Mouse (Mus musculus) intestine, embryonic 14.5 days (tissue): ENCODE measurements around the gene Pex5. TPM values are rescaled to one million over a fixed set of nuclear protein-coding genes. Genes with fewer than 3 reads are reported as not detected.

Source experiments
- ATAC-seq: fragments of 200-750 bp; cut with Nextera tagmentation; replicated peaks from 2 replicates; pipeline ENCODE4 v1.8.0; 2017; ENCODE audit warnings: low read depth, moderate number of reproducible peaks, moderate TSS enrichment, moderate library complexity; ENCODE audit not compliant: low FRiP score, low TSS enrichment
- DNase-seq: peaks from one replicate; pipeline ENCODE4 v3.0.0-alpha.2; 2018; ENCODE audit warnings: low spot score
- H3K27ac ChIP-seq: fragments of 300-500 bp; sonication (generic); 2 replicates; pipeline ENCODE4 v1.5.1; 2014; ENCODE audit warnings: low read depth, mild to moderate bottlenecking, control low read depth
- H3K27me3 ChIP-seq: fragments of 300-500 bp; sonication (generic); replicated peaks from 2 replicates; pipeline ENCODE4 v1.6.1; 2014; ENCODE audit warnings: low read length, control low read depth; ENCODE audit not compliant: control insufficient read depth, insufficient read depth
- H3K36me3 ChIP-seq: fragments of 300-500 bp; sonication (generic); 2 replicates; pipeline ENCODE4 v1.6.1; 2014; ENCODE audit warnings: low read length, control low read depth; ENCODE audit not compliant: control insufficient read depth, insufficient read depth
- H3K4me1 ChIP-seq: fragments of 300-500 bp; sonication (generic); replicated peaks from 2 replicates; pipeline ENCODE4 v1.6.1; 2014; ENCODE audit warnings: low read length, control low read depth, mixed read lengths; ENCODE audit not compliant: control insufficient read depth, insufficient read depth
- H3K4me2 ChIP-seq: fragments of 300-500 bp; sonication (generic); 2 replicates; pipeline ENCODE4 v1.6.1; 2014; ENCODE audit warnings: low read length
- H3K4me3 ChIP-seq: fragments of 300-500 bp; sonication (generic); 2 replicates; pipeline ENCODE4 v1.5.1; 2014; ENCODE audit warnings: low read depth, low read length, control low read depth, mixed read lengths
- H3K9ac ChIP-seq: fragments of 300-500 bp; sonication (generic); 2 replicates; pipeline ENCODE4 v1.6.1; 2014; ENCODE audit warnings: mild to moderate bottlenecking, low read length
- H3K9me3 ChIP-seq: fragments of 300-500 bp; sonication (generic); 2 replicates; pipeline ENCODE4 v1.6.1; 2016; ENCODE audit warnings: low read length, control low read depth; ENCODE audit not compliant: control insufficient read depth
- WGBS: fragments of 180-500 bp; shearing (Covaris S2); extraction: QIAGEN DNeasy Blood & Tissue Kit; methylation state at CpG from one replicate; pipeline ENCODE4 v1.1.7; 2014; 5-methylcytosine and 5-hydroxymethylcytosine counted together
- polyA plus RNA-seq: library from polyadenylated mRNA; unstranded; fragments of >200 nt; fragmentation: Nextera tagmentation; extraction: Ambion mirVana; gene quantifications from 2 replicates; pipeline ENCODE4 v1.2.1, GENCODE M21; 2014

Pex5 gene
- 34.0 and 37.8 TPM in 2 replicates for polyA plus RNA-seq

GRCm38 (mm10) chr6:124414927-124415325, at the start of gene Pex5:
TSS of gene Pex5 (minus strand) at chr6:124415067.
- Histone ChIP-seq H3K9me3 (no peaks in the 10 kb centered on the region), H3K36me3 (peaks cover 21% of the 10 kb centered on the region), H3K9ac (peak within 1 kb of the TSS; percentile 83), H3K4me2 (peak within 1 kb of the TSS; percentile 82), H3K27ac (peak within 1 kb of the TSS; percentile 79), H3K4me1 (peaks cover 2% of the 10 kb centered on the region; the same call in 1 of the 2 replicates), H3K27me3 (no peaks in the 10 kb centered on the region), H3K4me3 (peak within 1 kb of the TSS; percentile 80)
- DNase-seq, result peak; percentile 94
- peak; percentile 92 for ATAC-seq
- under 1% methylated on average over 36 of the region's 36 CpGs for WGBS

- Histone ChIP-seq H3K4me2 (peak overlapping the region; percentile 61), H3K4me3 (no peak overlapping the region), H3K36me3 (no peaks in the 10 kb centered on the region), H3K4me1 (no peaks in the 10 kb centered on the region), H3K9me3 (no peaks in the 10 kb centered on the region), H3K27ac (no peak overlapping the region), H3K27me3 (no peaks in the 10 kb centered on the region), H3K9ac (no peak overlapping the region)
- no peak for ATAC-seq
- 25% methylated on average over 8 of the region's 8 CpGs for WGBS
- no peak for DNase-seq
These were observed 49.0 kb upstream of the Pex5 start for GRCm38 (mm10) chr6:124463881-124464291.

GRCm38 (mm10) chr6:124459388-124459787, 44.5 kb upstream of the Pex5 start:
- ATAC-seq, result no peak
- H3K4me1 ChIP-seq, result no peaks in the 10 kb centered on the region
- H3K4me2 ChIP-seq, result no peak overlapping the region
- H3K27ac ChIP-seq, result no peak overlapping the region
- H3K9ac ChIP-seq, result no peak overlapping the region
- H3K27me3 ChIP-seq, result no peaks in the 10 kb centered on the region
- WGBS, result 80% methylated on average over 4 of the region's 4 CpGs
- no peak for DNase-seq
- H3K36me3 ChIP-seq, result no peaks in the 10 kb centered on the region
- H3K4me3 ChIP-seq, result no peak overlapping the region
- no peaks in the 10 kb centered on the region for H3K9me3 ChIP-seq

DNA sequence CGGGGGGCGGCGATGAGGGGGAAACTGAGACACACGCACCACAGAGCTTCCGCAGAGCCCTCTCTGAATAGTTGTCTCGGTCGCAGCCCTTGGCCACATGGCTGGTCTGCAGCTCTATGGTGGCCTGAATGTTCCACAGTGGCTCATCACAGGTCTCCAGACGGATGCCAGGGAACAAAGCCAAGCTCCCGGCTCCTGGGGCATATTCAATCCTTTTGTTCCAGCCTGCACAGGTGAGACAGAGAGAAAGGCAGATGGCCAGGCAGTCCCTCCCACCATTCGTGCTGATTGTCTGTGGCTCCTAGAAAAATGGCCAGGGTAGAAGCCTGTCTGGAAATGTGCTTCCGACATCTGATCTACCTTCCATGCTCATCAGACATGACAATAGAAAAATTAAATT, 43.6 kb upstream of the Pex5 start:
- DNase-seq (no peak), ATAC-seq (no peak)
- Histone ChIP-seq H3K4me1 (no peaks in the 10 kb centered on the region), H3K4me3 (no peak overlapping the region), H3K4me2 (no peak overlapping the region), H3K9ac (no peak overlapping the region), H3K36me3 (no peaks in the 10 kb centered on the region), H3K9me3 (no peaks in the 10 kb centered on the region), H3K27ac (no peak overlapping the region), H3K27me3 (no peaks in the 10 kb centered on the region)
- 82% methylated on average over 11 of the region's 11 CpGs for WGBS

DNA sequence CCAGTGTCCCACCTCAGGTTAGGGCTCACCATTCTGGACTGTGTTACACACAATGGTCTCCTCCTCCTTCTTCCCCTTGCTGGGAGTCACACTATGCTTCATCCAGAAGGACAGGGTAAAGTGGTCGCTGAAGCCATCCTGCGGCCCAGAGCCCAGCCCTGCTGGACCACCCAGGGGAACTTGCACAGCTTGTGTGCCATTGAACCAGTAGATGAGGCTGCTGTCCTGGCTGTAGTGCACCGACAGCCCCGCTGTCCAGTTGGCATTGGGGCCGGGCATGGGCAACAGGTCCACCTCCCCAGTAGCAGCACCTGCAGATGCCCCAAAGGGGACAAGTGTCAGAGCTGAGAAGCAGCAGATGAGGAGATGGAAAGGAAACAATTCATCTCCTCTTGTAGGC, 43.0 kb upstream of the Pex5 start:
- no peaks in the 10 kb centered on the region for H3K27me3 ChIP-seq
- H3K4me3 ChIP-seq, result no peak overlapping the region
- H3K9ac ChIP-seq, result no peak overlapping the region
- DNase-seq, result no peak
- WGBS, result 90% methylated on average over 5 of the region's 5 CpGs
- no peaks in the 10 kb centered on the region for H3K36me3 ChIP-seq
- H3K27ac ChIP-seq, result no peak overlapping the region
- no peak for ATAC-seq
- no peak overlapping the region for H3K4me2 ChIP-seq
- H3K9me3 ChIP-seq, result no peaks in the 10 kb centered on the region
- no peaks in the 10 kb centered on the region for H3K4me1 ChIP-seq

GRCm38 (mm10) chr6:124456243-124456642, 41.4 kb upstream of the Pex5 start:
- DNase-seq (no peak), ATAC-seq (no peak)
- H3K27ac ChIP-seq, result no peak overlapping the region
- no peak overlapping the region for H3K4me2 ChIP-seq
- H3K27me3 ChIP-seq, result no peaks in the 10 kb centered on the region
- no peak overlapping the region for H3K9ac ChIP-seq
- 0 out of 2 replicates have a peak, but pooled peaks cover 4% of the 10 kb centered on the region for H3K4me1 ChIP-seq
- no peaks in the 10 kb centered on the region for H3K36me3 ChIP-seq
- H3K9me3 ChIP-seq, result no peaks in the 10 kb centered on the region
- H3K4me3 ChIP-seq, result no peak overlapping the region
- 98% methylated on average over 5 of the region's 5 CpGs for WGBS

- H3K27me3 ChIP-seq, result no peaks in the 10 kb centered on the region
- H3K27ac ChIP-seq, result no peak overlapping the region
- H3K4me1 ChIP-seq, result 0 out of 2 replicates have a peak, but pooled peaks cover 4% of the 10 kb centered on the region
- H3K4me3 ChIP-seq, result no peak overlapping the region
- H3K9ac ChIP-seq, result no peak overlapping the region
- H3K4me2 ChIP-seq, result no peak overlapping the region
- DNase-seq (no peak), ATAC-seq (no peak)
- WGBS, result 50% methylated on average over 4 of the region's 4 CpGs
- H3K9me3 ChIP-seq, result no peaks in the 10 kb centered on the region
- H3K36me3 ChIP-seq, result no peaks in the 10 kb centered on the region
These were observed 38.9 kb upstream of the Pex5 start for GRCm38 (mm10) chr6:124453756-124454155.

DNA sequence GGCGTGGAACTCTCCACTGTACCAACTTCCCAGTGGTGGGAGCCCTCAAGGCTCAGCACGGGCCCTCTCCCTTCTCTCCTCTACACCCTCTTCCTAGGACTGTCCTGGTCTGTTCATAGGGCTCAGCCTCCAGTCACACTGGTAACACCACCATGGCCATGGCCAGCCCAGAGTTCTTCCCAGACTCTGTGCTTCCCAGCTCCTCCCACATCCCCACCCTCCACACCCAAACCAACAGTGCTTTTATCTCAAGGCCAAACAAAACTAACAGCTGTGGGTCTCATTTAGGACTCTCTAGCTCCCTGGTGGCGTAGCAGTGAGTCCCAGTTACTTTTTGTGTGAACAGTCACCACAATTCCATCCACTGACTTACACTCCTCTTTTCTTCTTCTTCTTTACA, 37.1 kb upstream of the Pex5 start:
- Histone ChIP-seq H3K4me1 (0 out of 2 replicates have a peak, but pooled peaks cover 4% of the 10 kb centered on the region), H3K9me3 (no peaks in the 10 kb centered on the region), H3K9ac (no peak overlapping the region), H3K27ac (no peak overlapping the region), H3K36me3 (no peaks in the 10 kb centered on the region), H3K4me3 (no peak overlapping the region), H3K4me2 (no peak overlapping the region), H3K27me3 (no peaks in the 10 kb centered on the region)
- ATAC-seq (no peak), DNase-seq (no peak)
- WGBS, result 70% methylated on average over 3 of the region's 3 CpGs

- ATAC-seq, result no peak
- no peak overlapping the region for H3K9ac ChIP-seq
- 79% methylated on average over 18 of the region's 18 CpGs for WGBS
- no peaks in the 10 kb centered on the region for H3K36me3 ChIP-seq
- no peak overlapping the region for H3K27ac ChIP-seq
- H3K27me3 ChIP-seq, result no peaks in the 10 kb centered on the region
- no peak overlapping the region for H3K4me3 ChIP-seq
- no peak for DNase-seq
- no peaks in the 10 kb centered on the region for H3K9me3 ChIP-seq
- H3K4me1 ChIP-seq, result 0 out of 2 replicates have a peak, but pooled peaks cover 4% of the 10 kb centered on the region
- H3K4me2 ChIP-seq, result no peak overlapping the region
These were observed 35.0 kb upstream of the Pex5 start for GRCm38 (mm10) chr6:124449668-124450383.
